Mouse (Mus musculus) embryonic facial prominence, embryonic 11.5 days (tissue): Measurements from ENCODE around the gene Slc26a11. TPM values are rescaled to one million over a fixed set of nuclear protein-coding genes. Genes with fewer than 3 reads are reported as not detected.

Experiments used
- ATAC-seq: fragments of 200-750 bp; cut with Nextera tagmentation; replicated peaks from 2 replicates; pipeline ENCODE4 v1.8.0; 2017; ENCODE audit warnings: low read depth; ENCODE audit not compliant: insufficient number of reproducible peaks, low FRiP score, low TSS enrichment
- DNase-seq: peaks from one replicate; pipeline ENCODE4 v3.0.0-alpha.2; 2015; ENCODE audit warnings: low spot score
- H3K27ac ChIP-seq: fragments of 300-500 bp; sonication (generic); replicated peaks from 2 replicates; pipeline ENCODE4 v1.5.1; 2014; ENCODE audit warnings: mild to moderate bottlenecking, low read depth, low read length, control low read depth
- H3K27me3 ChIP-seq: fragments of 300-500 bp; sonication (generic); 2 replicates; pipeline ENCODE4 v1.6.1; 2014; ENCODE audit warnings: mild to moderate bottlenecking, low read length, moderate library complexity, mixed read lengths; ENCODE audit not compliant: control insufficient read depth, insufficient read depth
- H3K36me3 ChIP-seq: fragments of 300-500 bp; sonication (generic); replicated peaks from 2 replicates; pipeline ENCODE4 v1.6.1; 2014; ENCODE audit warnings: low read depth, mild to moderate bottlenecking, low read length, moderate library complexity, mixed read lengths; ENCODE audit not compliant: control insufficient read depth, insufficient read depth
- H3K4me1 ChIP-seq: fragments of 300-500 bp; sonication (generic); 2 replicates; pipeline ENCODE4 v1.6.1; 2014; ENCODE audit warnings: low read length, mixed read lengths; ENCODE audit not compliant: control insufficient read depth, insufficient read depth
- H3K4me2 ChIP-seq: fragments of 300-500 bp; sonication (generic); 2 replicates; pipeline ENCODE4 v1.6.1; 2014; ENCODE audit warnings: low read depth, mild to moderate bottlenecking, control low read depth, low read length, moderate library complexity
- H3K4me3 ChIP-seq: fragments of 300-500 bp; sonication (generic); 2 replicates; pipeline ENCODE4 v1.5.1; 2014; ENCODE audit warnings: low read depth, low read length, control low read depth
- H3K9ac ChIP-seq: fragments of 300-500 bp; sonication (generic); replicated peaks from 2 replicates; pipeline ENCODE4 v1.6.1; 2014; ENCODE audit warnings: mild to moderate bottlenecking, control low read depth, low read length
- H3K9me3 ChIP-seq: fragments of 300-500 bp; sonication (generic); replicated peaks from 2 replicates; pipeline ENCODE4 v1.6.1; 2016; ENCODE audit warnings: mild to moderate bottlenecking, low read length, inconsistent platforms, mixed read lengths; ENCODE audit not compliant: control insufficient read depth
- WGBS: fragments of 180-500 bp; shearing (Covaris S2); extraction: QIAGEN DNeasy Blood & Tissue Kit; methylation state at CpG from one replicate; pipeline ENCODE4 v1.1.7; 2014; 5-methylcytosine and 5-hydroxymethylcytosine counted together
- polyA plus RNA-seq: library from polyadenylated mRNA; unstranded; fragments of >200 nt; fragmentation: Nextera tagmentation; extraction: Ambion mirVana; gene quantifications from 2 replicates; pipeline ENCODE4 v1.2.1, GENCODE M21; 2014

Gene Slc26a11
- polyA plus RNA-seq, 1 experiment from 2014 or later = 5.5 TPM

- no peaks in the 10 kb centered on the region for H3K36me3 ChIP-seq
- H3K27ac ChIP-seq = no peak overlapping the region
- DNase-seq = no peak
- ATAC-seq = no peak
- no peaks in the 10 kb centered on the region; the same call in 1 of the 2 replicates for H3K4me1 ChIP-seq
- 51% methylated on average over 6 of the region's 6 CpGs for WGBS
- H3K9ac ChIP-seq = no peak overlapping the region
- no peak overlapping the region for H3K4me2 ChIP-seq
- peaks cover 61% of the 10 kb centered on the region for H3K27me3 ChIP-seq
- H3K4me3 ChIP-seq = no peak overlapping the region
- no peaks in the 10 kb centered on the region for H3K9me3 ChIP-seq
These were observed 38.9 kb downstream of the Slc26a11 start for GRCm38 (mm10) chr11:119394210-119394609.

GRCm38 (mm10) chr11:119395394-119395793 is 40.0 kb downstream of the Slc26a11 start:
- Histone ChIP-seq H3K27ac (no peak overlapping the region), H3K36me3 (no peaks in the 10 kb centered on the region), H3K9ac (no peak overlapping the region), H3K27me3 (peaks cover 50% of the 10 kb centered on the region), H3K4me1 (no peaks in the 10 kb centered on the region; the same call in 1 of the 2 replicates), H3K4me3 (no peak overlapping the region), H3K4me2 (no peak overlapping the region), H3K9me3 (no peaks in the 10 kb centered on the region)
- no peak for DNase-seq
- ATAC-seq = no peak
- WGBS = 4% methylated on average over 6 of the region's 7 CpGs

GRCm38 (mm10) chr11:119395931-119396330 is 40.6 kb downstream of the Slc26a11 start:
- Histone ChIP-seq H3K27me3 (peaks cover 45% of the 10 kb centered on the region), H3K36me3 (no peaks in the 10 kb centered on the region), H3K27ac (no peak overlapping the region), H3K4me2 (no peak overlapping the region), H3K4me1 (no peaks in the 10 kb centered on the region), H3K9ac (no peak overlapping the region), H3K4me3 (no peak overlapping the region), H3K9me3 (no peaks in the 10 kb centered on the region)
- WGBS = 13% methylated on average over 13 of the region's 13 CpGs
- ATAC-seq = no peak
- DNase-seq = no peak

- H3K4me3 ChIP-seq = no peak overlapping the region
- no peak for DNase-seq
- no peaks in the 10 kb centered on the region for H3K36me3 ChIP-seq
- peaks cover 41% of the 10 kb centered on the region for H3K27me3 ChIP-seq
- 45% methylated on average over 7 of the region's 7 CpGs for WGBS
- no peak overlapping the region for H3K4me2 ChIP-seq
- no peak overlapping the region for H3K27ac ChIP-seq
- no peak for ATAC-seq
- no peaks in the 10 kb centered on the region for H3K9me3 ChIP-seq
- no peaks in the 10 kb centered on the region for H3K4me1 ChIP-seq
- H3K9ac ChIP-seq = no peak overlapping the region
These were observed 41.1 kb downstream of the Slc26a11 start for GRCm38 (mm10) chr11:119396461-119396860.

- Histone ChIP-seq H3K9me3 (no peaks in the 10 kb centered on the region), H3K36me3 (no peaks in the 10 kb centered on the region), H3K27ac (no peak overlapping the region), H3K4me3 (no peak overlapping the region), H3K4me1 (no peaks in the 10 kb centered on the region), H3K27me3 (no peaks in the 10 kb centered on the region), H3K4me2 (no peak overlapping the region), H3K9ac (no peak overlapping the region)
- 45% methylated on average over 11 of the region's 11 CpGs for WGBS
- ATAC-seq = no peak
- peak; percentile 45 for DNase-seq
These were observed 47.3 kb downstream of the Slc26a11 start for GRCm38 (mm10) chr11:119402501-119403160.

- H3K4me1 ChIP-seq = no peaks in the 10 kb centered on the region
- H3K27me3 ChIP-seq = no peaks in the 10 kb centered on the region
- no peaks in the 10 kb centered on the region for H3K36me3 ChIP-seq
- ATAC-seq (no peak), DNase-seq (peak; percentile 62)
- no peak overlapping the region for H3K9ac ChIP-seq
- H3K4me3 ChIP-seq = no peak overlapping the region
- H3K4me2 ChIP-seq = no peak overlapping the region
- 52% methylated on average over 5 of the region's 5 CpGs for WGBS
- H3K27ac ChIP-seq = no peak overlapping the region
- no peaks in the 10 kb centered on the region for H3K9me3 ChIP-seq
These were observed 49.3 kb downstream of the Slc26a11 start for GRCm38 (mm10) chr11:119404627-119405026.

- 93% methylated on average over 6 of the region's 6 CpGs for WGBS
- H3K9me3 ChIP-seq = no peaks in the 10 kb centered on the region
These were observed 52.0 kb downstream of the Slc26a11 start for GRCm38 (mm10) chr11:119407381-119407780.

GRCm38 (mm10) chr11:119407977-119408376 is 52.6 kb downstream of the Slc26a11 start:
- Histone ChIP-seq H3K36me3 (no peaks in the 10 kb centered on the region), H3K27ac (no peak overlapping the region), H3K9ac (no peak overlapping the region), H3K4me1 (no peaks in the 10 kb centered on the region), H3K9me3 (no peaks in the 10 kb centered on the region), H3K27me3 (no peaks in the 10 kb centered on the region), H3K4me2 (no peak overlapping the region), H3K4me3 (no peak overlapping the region)
- DNase-seq (no peak), ATAC-seq (no peak)
- 58% methylated on average over 5 of the region's 5 CpGs for WGBS

More at GRCm38 (mm10) chr11:119407381-119407780, 52.0 kb downstream of the Slc26a11 start:
- no peak overlapping the region for H3K27ac ChIP-seq
- DNase-seq (no peak), ATAC-seq (no peak)
- H3K4me1 ChIP-seq = no peaks in the 10 kb centered on the region
- no peak overlapping the region for H3K4me2 ChIP-seq
- H3K9ac ChIP-seq = no peak overlapping the region
- no peak overlapping the region for H3K4me3 ChIP-seq
- H3K36me3 ChIP-seq = no peaks in the 10 kb centered on the region
- H3K27me3 ChIP-seq = no peaks in the 10 kb centered on the region
